Comparison of ENCODE assay signal across 10 mouse cellular contexts in genomic region chr7:28277237-28277614, GRCm38 (mm10). TPM values are rescaled to one million over a fixed set of nuclear protein-coding genes. Genes with fewer than 3 reads are reported as not detected.
DNase-seq lines count a peak whose midpoint lies in the region; ATAC-seq lines count a peak whose summit lies in the region.
"Had no signal": no experiment of that assay in that cellular context is flagged by ENCODE, and none has a peak within 500 bp of the region (broad histone marks: within the 10 kb centered on the region; RNA-seq: fewer than 3 reads in every experiment).

No protein-coding gene starts in this region.

- peaks cover 8% of the 10 kb centered on the region; the same call in 1 of the 2 replicates for H3K4me1 ChIP-seq in kidney, embryonic 16.5 days (ENCODE audit: insufficient read depth, low read length)
- peaks cover 11% of the 10 kb centered on the region for H3K4me1 ChIP-seq in embryonic facial prominence, embryonic 10.5 days
- peaks cover 21% of the 10 kb centered on the region for H3K4me1 ChIP-seq in forebrain, embryonic 15.5 days
- peaks cover 3% of the 10 kb centered on the region; the same call in 1 of the 2 replicates for H3K4me1 ChIP-seq in midbrain, embryonic 11.5 days (ENCODE audit: control insufficient read depth, insufficient read depth, low read length)

- peaks cover 4% of the 10 kb centered on the region; the same call in 1 of the 2 replicates for H3K36me3 ChIP-seq in kidney, embryonic 16.5 days (ENCODE audit: insufficient read depth, low read length)
- peaks cover 17% of the 10 kb centered on the region for H3K36me3 ChIP-seq in embryonic facial prominence, embryonic 10.5 days (replicated peaks)
- peaks cover 7% of the 10 kb centered on the region; the same call in 1 of the 2 replicates for H3K36me3 ChIP-seq in forebrain, embryonic 15.5 days
- H3K36me3 ChIP-seq in midbrain, embryonic 11.5 days (ENCODE audit: control insufficient read depth, insufficient read depth, low read length), result no peaks in the 10 kb centered on the region
- H3K36me3 ChIP-seq: heart, embryonic 15.5 days had no signal

- peak; percentile 15 for DNase-seq in kidney, adult 9 months
- no peak for DNase-seq in embryonic facial prominence, embryonic 10.5 days (ENCODE audit: low spot score)
- no peak for DNase-seq in midbrain, embryonic 11.5 days (ENCODE audit: low spot score, missing footprints)
- no peak for DNase-seq in adrenal gland, adult (ENCODE audit: inconsistent age in 2 of 2, low spot score in 1 of 2)
- DNase-seq in frontal cortex, adult 2 months (ENCODE audit: extremely low spot score in 1 of 2, low spot score in 1 of 2), result no peak
- no peak for DNase-seq in gastrocnemius, adult 18-20 months (ENCODE audit: low spot score)

- no peak overlapping the region for H3K4me2 ChIP-seq in kidney, embryonic 16.5 days (replicated peaks; ENCODE audit: low read depth, low read length)
- no peak overlapping the region for H3K4me2 ChIP-seq in forebrain, embryonic 15.5 days (replicated peaks)
- H3K4me2 ChIP-seq in midbrain, embryonic 11.5 days, result no peak overlapping the region

- H3K4me3 ChIP-seq in kidney, embryonic 16.5 days (ENCODE audit: low read length), result no peak overlapping the region
- peak overlapping the region; percentile 78 for H3K4me3 ChIP-seq in embryonic facial prominence, embryonic 10.5 days
- peak overlapping the region; percentile 75; the same call in 1 of the 2 replicates for H3K4me3 ChIP-seq in forebrain, embryonic 15.5 days
- H3K4me3 ChIP-seq in midbrain, embryonic 11.5 days (ENCODE audit: low read depth, low read length), result no peak overlapping the region

- no peaks in the 10 kb centered on the region for H3K27me3 ChIP-seq in kidney, embryonic 16.5 days (ENCODE audit: insufficient read depth, low read length)
- H3K27me3 ChIP-seq in embryonic facial prominence, embryonic 10.5 days (replicated peaks; ENCODE audit: low read depth, poor library complexity, severe bottlenecking), result no peaks in the 10 kb centered on the region
- no peaks in the 10 kb centered on the region for H3K27me3 ChIP-seq in forebrain, embryonic 15.5 days
- H3K27me3 ChIP-seq in midbrain, embryonic 11.5 days (ENCODE audit: control insufficient read depth, insufficient read depth, low read length), result no peaks in the 10 kb centered on the region
- H3K27me3 ChIP-seq: heart, embryonic 15.5 days had no signal

- H3K27ac ChIP-seq in kidney, embryonic 16.5 days (ENCODE audit: low read length), result no peak overlapping the region
- no peak overlapping the region for H3K27ac ChIP-seq in embryonic facial prominence, embryonic 10.5 days (replicated peaks)
- no peak overlapping the region for H3K27ac ChIP-seq in forebrain, embryonic 15.5 days (replicated peaks)
- H3K27ac ChIP-seq in midbrain, embryonic 11.5 days (ENCODE audit: low read depth, low read length), result no peak overlapping the region

- ATAC-seq in kidney, embryonic 16.5 days (ENCODE audit: low FRiP score, low TSS enrichment), result no peak
- peak; percentile 42 for ATAC-seq in forebrain, embryonic 15.5 days (replicated peaks)
- peak; percentile 20 for ATAC-seq in midbrain, embryonic 11.5 days (ENCODE audit: low FRiP score)

- no peaks in the 10 kb centered on the region for H3K9me3 ChIP-seq in kidney, embryonic 16.5 days (ENCODE audit: low read length)
- no peaks in the 10 kb centered on the region for H3K9me3 ChIP-seq in embryonic facial prominence, embryonic 10.5 days
- H3K9me3 ChIP-seq in forebrain, embryonic 15.5 days, result no peaks in the 10 kb centered on the region
- H3K9me3 ChIP-seq in midbrain, embryonic 11.5 days (ENCODE audit: control insufficient read depth, low read length), result no peaks in the 10 kb centered on the region
- H3K9me3 ChIP-seq: heart, embryonic 15.5 days had no signal

- WGBS in kidney, embryonic 16.5 days, result 58% methylated on average over 8 of the region's 8 CpGs
- 61% methylated on average over 8 of the region's 8 CpGs for WGBS in embryonic facial prominence, embryonic 10.5 days
- WGBS in forebrain, embryonic 15.5 days, result 61% methylated on average over 8 of the region's 8 CpGs
- WGBS in midbrain, embryonic 11.5 days, result 60% methylated on average over 8 of the region's 8 CpGs

- H3K9ac ChIP-seq in kidney, embryonic 16.5 days (replicated peaks; ENCODE audit: low read length), result no peak overlapping the region
- H3K9ac ChIP-seq in forebrain, embryonic 15.5 days (replicated peaks), result no peak overlapping the region
- no peak overlapping the region for H3K9ac ChIP-seq in midbrain, embryonic 11.5 days (ENCODE audit: low read length)

RNA-seq across cellular contexts. Expression of gene Eid2b, which starts 0.3 kb away (rescaled TPM):
- polyA plus RNA-seq in kidney, embryonic 16.5 days (2015; fragmentation: Nextera tagmentation; extraction: Ambion mirVana), result 9.2 and 9.9 TPM in 2 replicates
- 9.3 and 9.7 TPM in 2 replicates for polyA plus RNA-seq in embryonic facial prominence, embryonic 10.5 days (2016; fragmentation: Nextera tagmentation; extraction: Ambion mirVana)
- polyA plus RNA-seq in forebrain, embryonic 15.5 days (2015; fragmentation: Nextera tagmentation; extraction: Ambion mirVana), result 41.3 and 44.9 TPM in 2 replicates
- 18.0 and 21.9 TPM in 2 replicates for polyA plus RNA-seq in midbrain, embryonic 11.5 days (2014; fragmentation: Nextera tagmentation; extraction: Ambion mirVana)
- polyA plus RNA-seq in frontal cortex, adult 2 months (2012; rRNA removed), result 29.7 and 32.9 TPM in 2 replicates
- total RNA-seq in gastrocnemius, adult 18-20 months (2021), result 1 to 10 TPM; 6.3 to 6.9 TPM

RNA-seq across cellular contexts. Expression of gene Eid2, which starts 9.5 kb away (rescaled TPM):
- 0.85 and 1.2 TPM in 2 replicates for polyA plus RNA-seq in kidney, embryonic 16.5 days (2015; fragmentation: Nextera tagmentation; extraction: Ambion mirVana)
- polyA plus RNA-seq in embryonic facial prominence, embryonic 10.5 days (2016; fragmentation: Nextera tagmentation; extraction: Ambion mirVana), result 2.0 and 2.7 TPM in 2 replicates
- 5.4 and 16.7 TPM in 2 replicates for polyA plus RNA-seq in forebrain, embryonic 15.5 days (2015; fragmentation: Nextera tagmentation; extraction: Ambion mirVana)
- 10.1 and 13.4 TPM in 2 replicates for polyA plus RNA-seq in midbrain, embryonic 11.5 days (2014; fragmentation: Nextera tagmentation; extraction: Ambion mirVana)
- polyA plus RNA-seq in frontal cortex, adult 2 months (2012; rRNA removed), result 56.5 and 57.0 TPM in 2 replicates
- 1 to 10 TPM; 3.9 to 4.6 TPM for total RNA-seq in gastrocnemius, adult 18-20 months (2021)

RNA-seq across cellular contexts. Expression of gene Selenov, which starts 13.8 kb away (rescaled TPM):
- polyA plus RNA-seq in kidney, embryonic 16.5 days (2015; fragmentation: Nextera tagmentation; extraction: Ambion mirVana), result 0.41 and 0.74 TPM in 2 replicates
- 0.18 and 0.49 TPM in 2 replicates for polyA plus RNA-seq in embryonic facial prominence, embryonic 10.5 days (2016; fragmentation: Nextera tagmentation; extraction: Ambion mirVana)
- 0.24 and 0.31 TPM in 2 replicates for polyA plus RNA-seq in forebrain, embryonic 15.5 days (2015; fragmentation: Nextera tagmentation; extraction: Ambion mirVana)
- 0.41 and 0.48 TPM in 2 replicates for polyA plus RNA-seq in midbrain, embryonic 11.5 days (2014; fragmentation: Nextera tagmentation; extraction: Ambion mirVana)
- polyA plus RNA-seq in frontal cortex, adult 2 months (2012; rRNA removed), result 1.7 and 1.8 TPM in 2 replicates
- total RNA-seq in gastrocnemius, adult 18-20 months (2021), result not detected
- total RNA-seq: neutrophil, adult 5-6 weeks had no signal
- polyA plus RNA-seq: heart, embryonic 15.5 days had no signal

RNA-seq across cellular contexts. Expression of gene Dll3, which starts 24.8 kb away (rescaled TPM):
- 0.50 and 0.68 TPM in 2 replicates for polyA plus RNA-seq in kidney, embryonic 16.5 days (2015; fragmentation: Nextera tagmentation; extraction: Ambion mirVana)
- 7.3 and 13.9 TPM in 2 replicates for polyA plus RNA-seq in embryonic facial prominence, embryonic 10.5 days (2016; fragmentation: Nextera tagmentation; extraction: Ambion mirVana)
- 15.4 and 16.7 TPM in 2 replicates for polyA plus RNA-seq in forebrain, embryonic 15.5 days (2015; fragmentation: Nextera tagmentation; extraction: Ambion mirVana)
- polyA plus RNA-seq in midbrain, embryonic 11.5 days (2014; fragmentation: Nextera tagmentation; extraction: Ambion mirVana), result 89.6 and 90.0 TPM in 2 replicates
- polyA plus RNA-seq in frontal cortex, adult 2 months (2012; rRNA removed), result 2.0 and 2.6 TPM in 2 replicates
- not detected for total RNA-seq in gastrocnemius, adult 18-20 months (2021)

RNA-seq across cellular contexts. Expression of gene Timm50, which starts 34.6 kb away (rescaled TPM):
- 162 and 169 TPM in 2 replicates for polyA plus RNA-seq in kidney, embryonic 16.5 days (2015; fragmentation: Nextera tagmentation; extraction: Ambion mirVana)
- 215 and 243 TPM in 2 replicates for polyA plus RNA-seq in embryonic facial prominence, embryonic 10.5 days (2016; fragmentation: Nextera tagmentation; extraction: Ambion mirVana)
- polyA plus RNA-seq in forebrain, embryonic 15.5 days (2015; fragmentation: Nextera tagmentation; extraction: Ambion mirVana), result 149 and 158 TPM in 2 replicates
- polyA plus RNA-seq in midbrain, embryonic 11.5 days (2014; fragmentation: Nextera tagmentation; extraction: Ambion mirVana), result 195 and 214 TPM in 2 replicates
- 53.0 and 58.6 TPM in 2 replicates for polyA plus RNA-seq in frontal cortex, adult 2 months (2012; rRNA removed)
- 10 to 100 TPM; 40.4 to 48.4 TPM for total RNA-seq in gastrocnemius, adult 18-20 months (2021)

Comparison
In these comparisons a context has a peak if more than half of its experiments do, and no peak if none do; other contexts are left out.
1. H3K4me3 ChIP-seq: peak in embryonic facial prominence, embryonic 10.5 days (single experiment) and forebrain, embryonic 15.5 days (single experiment); none in kidney, embryonic 16.5 days (single experiment) and midbrain, embryonic 11.5 days (single experiment).